Mouse (Mus musculus): ENCODE results near the gene Abhd18.
"Not testable (repeated sequence)": the region's sequence is repeated elsewhere in the genome, so short reads cannot be mapped to it uniquely, and the experiment has no call there.

Abhd18 gene

DNA sequence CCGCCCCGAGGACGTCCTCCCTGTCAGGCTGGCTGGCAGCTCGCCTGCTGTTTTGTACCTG is at the start of gene Abhd18:
Gene Abhd18 (plus strand): TSS at position 14 of the 61 bp plus-strand sequence.
- not testable (repeated sequence) for DNase-seq (ENCODE audit: low read depth, low spot score)

DNA sequence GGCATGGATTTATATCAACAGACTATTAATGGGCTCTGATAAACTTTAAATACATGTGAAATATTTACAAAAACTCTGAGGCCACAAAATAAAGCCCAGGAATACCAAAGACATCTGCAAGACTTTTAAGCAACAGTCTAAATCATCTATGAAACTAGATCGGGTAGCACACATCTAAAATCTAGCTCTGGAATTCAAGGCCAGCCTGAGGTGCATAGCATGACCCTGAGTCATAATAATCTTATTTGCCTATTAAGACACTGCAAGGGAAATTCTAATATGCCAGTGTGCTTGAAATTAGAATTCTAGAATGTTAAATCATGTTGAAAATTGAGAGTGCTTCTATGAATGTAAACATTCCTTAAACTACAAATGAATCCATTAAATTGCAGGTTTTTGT is 48.7 kb upstream of the Abhd18 start:
- no peak for DNase-seq (ENCODE audit: low read depth, low spot score)

DNA sequence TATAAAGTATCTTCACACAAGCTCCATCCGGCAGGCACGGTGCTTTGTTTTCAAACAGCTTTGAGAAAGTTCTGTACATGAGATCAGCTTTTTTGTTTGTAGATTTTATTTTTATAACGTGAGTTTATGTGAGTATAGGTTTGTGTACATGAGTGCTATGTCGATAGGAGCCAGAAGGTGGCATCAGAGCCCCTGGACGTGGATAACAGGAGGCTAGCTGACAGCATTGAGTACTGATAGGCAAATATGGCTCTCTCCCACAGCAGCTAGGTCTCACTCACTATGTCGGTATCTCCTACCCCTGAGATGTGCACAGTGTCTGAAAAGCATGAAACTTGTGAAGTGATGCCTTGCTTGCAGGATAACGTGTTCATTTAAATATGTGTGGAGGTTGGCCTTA is 48.3 kb upstream of the Abhd18 start:
- peak; percentile 79 for DNase-seq (ENCODE audit: low read depth, low spot score)

DNA sequence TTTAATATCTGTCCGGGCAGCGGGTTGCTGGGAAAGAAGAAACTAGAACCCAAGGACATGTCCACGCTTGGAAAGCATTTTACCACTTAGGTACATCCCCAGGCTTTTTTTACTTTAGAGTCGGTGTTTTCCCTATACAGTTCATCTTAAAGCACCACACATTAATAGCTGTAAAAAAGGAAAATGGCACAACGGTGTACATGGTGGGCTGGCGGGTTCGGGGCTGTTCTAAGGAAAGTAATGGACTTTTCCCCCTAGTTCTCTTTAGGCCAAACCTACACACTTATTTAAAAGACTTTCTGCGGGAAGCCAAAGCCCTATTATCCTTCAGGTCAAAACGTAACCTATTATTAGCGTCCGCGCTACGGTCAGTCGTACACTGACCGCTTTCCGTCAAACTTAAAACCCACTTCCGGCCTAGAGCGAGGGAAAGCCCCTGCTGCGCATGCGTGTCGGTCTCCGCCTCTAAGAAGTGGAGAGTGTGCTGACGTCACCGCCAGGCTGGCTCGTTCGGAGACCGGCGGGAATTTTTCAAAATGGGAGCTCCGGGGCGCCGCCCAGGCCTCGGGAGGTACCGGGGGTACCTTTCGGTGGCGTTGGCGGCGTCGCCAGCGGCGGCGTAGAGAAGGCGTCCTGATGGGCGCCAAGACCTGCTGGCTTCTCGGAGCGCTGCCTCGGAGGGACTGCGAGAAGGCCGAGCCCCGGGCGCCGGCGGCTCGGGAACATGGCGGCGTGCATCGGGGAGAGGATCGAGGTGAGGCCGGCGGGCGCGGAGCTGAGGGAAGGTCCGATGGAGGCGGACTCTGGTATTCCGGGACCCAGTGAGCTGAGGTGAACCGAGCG is 47.0 kb upstream of the Abhd18 start, which contains the start of gene Plk4:
Gene Plk4 (plus strand): TSS at position 490 of the 843 bp plus-strand sequence.
- DNase-seq (ENCODE audit: low read depth, low spot score): peak; percentile 94

DNA sequence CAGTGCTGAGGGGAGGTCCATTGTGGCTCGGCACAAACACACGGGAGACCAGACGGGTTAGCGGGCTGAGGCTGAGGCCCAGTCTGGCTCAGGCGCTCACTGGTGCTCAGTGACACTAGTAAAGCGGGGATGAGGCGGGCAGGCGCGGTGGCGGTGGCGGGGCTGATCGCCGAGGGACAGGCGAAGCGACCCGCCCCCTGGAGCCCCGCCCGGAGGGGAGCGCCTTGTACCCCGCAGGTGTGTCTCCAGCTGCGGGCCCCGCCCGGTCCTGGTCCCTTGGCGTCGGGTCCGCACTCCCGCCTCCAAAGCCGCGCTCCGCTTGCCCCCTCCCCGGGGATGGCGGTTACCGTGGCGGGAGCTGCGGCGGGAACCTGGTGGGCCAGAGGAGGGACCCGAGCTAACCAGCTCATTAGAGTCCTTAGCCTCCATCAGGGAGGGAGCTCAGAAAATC is 46.4 kb upstream of the Abhd18 start:
- DNase-seq (ENCODE audit: low read depth, low spot score): peak; percentile 74

DNA sequence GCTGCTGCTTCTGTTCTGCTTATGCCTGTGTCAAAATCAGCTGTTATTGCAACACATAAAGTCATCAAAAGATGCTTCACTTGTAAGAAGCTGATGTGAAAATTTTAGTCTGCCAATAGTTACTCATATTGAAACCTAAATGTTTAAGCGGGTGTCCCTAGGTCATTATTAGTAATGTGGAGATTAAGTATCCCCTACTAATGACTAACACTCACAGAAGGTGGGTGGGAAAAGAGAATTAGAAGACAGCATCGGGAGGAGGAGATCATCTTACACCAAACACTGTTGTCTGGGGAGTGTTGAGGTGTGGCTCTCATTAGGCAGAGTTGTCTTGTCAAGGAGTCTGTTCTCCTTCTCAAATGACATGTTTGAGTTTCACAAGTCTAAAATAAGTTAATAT is 39.9 kb upstream of the Abhd18 start:
- no peak for DNase-seq (ENCODE audit: low read depth, low spot score)

DNA sequence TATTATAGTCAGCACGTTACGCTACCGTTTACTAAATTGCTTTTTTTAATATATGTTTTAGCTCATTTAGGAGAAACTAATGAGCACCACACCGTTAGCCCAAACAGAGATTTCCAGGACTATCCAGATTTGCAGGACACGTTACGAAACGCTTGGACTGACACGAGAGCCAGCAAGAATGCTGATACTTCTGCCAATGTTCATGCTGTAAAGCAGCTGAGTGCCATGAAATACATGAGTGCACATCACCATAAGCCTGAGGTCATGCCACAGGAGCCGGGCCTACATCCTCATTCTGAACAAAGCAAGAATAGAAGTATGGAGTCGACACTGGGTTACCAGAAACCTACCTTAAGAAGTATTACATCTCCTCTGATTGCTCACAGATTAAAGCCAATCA is 38.1 kb upstream of the Abhd18 start:
- DNase-seq (ENCODE audit: low read depth, low spot score): no peak

DNA sequence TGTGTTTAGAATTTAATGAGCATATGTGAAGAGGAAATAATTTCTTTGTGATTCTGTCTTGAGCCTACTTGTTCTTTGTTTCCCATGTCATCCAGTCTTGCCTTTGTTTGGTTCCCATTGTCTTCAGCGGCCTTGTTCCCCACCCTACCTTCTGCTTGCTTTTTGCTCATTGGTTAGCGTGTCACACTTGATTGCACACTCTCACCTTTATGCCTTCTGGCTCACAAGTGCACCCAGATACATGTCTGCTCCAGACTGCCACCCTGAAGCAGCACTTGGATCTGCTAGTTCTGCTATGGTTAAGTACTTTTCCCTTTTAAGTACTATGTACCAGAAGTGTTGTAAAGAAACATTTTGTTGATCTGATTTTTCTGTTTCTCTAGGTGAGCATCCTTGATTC is 36.9 kb upstream of the Abhd18 start:
- peak; percentile 30 for DNase-seq (ENCODE audit: low read depth, low spot score)

DNA sequence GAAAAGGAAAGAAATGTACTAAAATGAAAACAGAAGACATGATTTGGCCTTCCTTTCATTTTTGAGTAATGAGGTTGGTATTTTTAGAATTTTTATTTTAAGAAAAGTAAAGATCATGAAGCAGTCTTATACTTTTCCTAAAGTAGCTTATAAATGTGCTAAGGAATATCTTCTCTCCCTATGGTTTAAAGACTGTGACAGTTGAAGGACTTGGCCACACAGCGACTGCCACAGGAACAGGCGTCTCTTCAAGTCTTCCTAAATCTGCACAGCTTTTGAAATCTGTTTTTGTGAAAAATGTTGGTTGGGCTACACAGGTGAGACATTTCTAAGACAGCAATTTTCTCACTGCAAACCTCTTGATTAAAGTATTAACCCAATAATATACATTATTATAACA is 33.5 kb upstream of the Abhd18 start:
- DNase-seq (ENCODE audit: low read depth, low spot score): no peak

DNA sequence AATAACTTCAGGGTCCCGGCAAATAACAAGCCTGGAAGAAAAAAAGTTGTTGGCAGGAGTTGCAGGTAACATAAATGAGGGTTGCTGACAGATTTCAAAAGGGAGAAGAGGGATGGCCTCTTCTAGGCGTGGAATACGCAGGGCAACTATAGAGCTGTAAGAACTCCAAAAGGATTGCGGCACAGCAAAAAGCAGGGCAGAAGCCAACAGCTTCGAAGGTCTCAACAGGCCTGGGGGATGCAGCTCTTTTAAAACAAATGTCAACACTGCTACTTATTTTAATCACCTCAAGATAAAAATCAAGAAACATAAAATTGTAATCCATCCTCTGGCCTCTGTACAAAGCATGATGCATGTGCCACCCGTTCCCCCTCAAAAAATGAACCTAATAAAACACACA is 1.2 kb upstream of the Abhd18 start:
- DNase-seq (ENCODE audit: low read depth, low spot score): not testable (repeated sequence)

DNA sequence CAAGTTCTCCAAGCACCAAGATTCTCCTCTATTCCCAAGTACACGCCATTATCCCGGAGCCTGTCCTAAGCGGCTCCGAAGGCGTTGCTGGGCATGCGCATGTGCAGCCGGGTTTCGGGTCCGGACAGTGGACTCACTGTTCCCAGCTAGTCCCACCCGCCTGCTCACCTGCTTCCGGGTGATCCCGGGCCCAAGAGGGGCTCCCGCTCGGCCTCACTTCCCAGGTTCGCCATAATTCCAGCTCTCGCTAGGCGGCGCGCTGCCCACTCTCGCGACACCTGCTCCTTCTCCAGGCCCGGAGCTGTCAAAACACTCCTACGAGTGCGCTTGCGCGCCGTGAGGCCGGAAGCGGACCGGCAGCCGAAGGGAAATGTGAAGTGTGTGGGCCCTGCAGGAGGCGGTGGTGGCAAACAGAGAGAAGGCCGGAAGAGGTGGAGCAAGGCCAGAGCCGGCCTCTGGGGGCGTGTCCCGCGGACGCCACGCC is 255 bp upstream of the Abhd18 start, which contains the start of gene Mfsd8:
Gene Mfsd8 (minus strand): TSS at position 414 of the 484 bp plus-strand sequence.
- peak; percentile 99 for DNase-seq (ENCODE audit: low read depth, low spot score)

DNA sequence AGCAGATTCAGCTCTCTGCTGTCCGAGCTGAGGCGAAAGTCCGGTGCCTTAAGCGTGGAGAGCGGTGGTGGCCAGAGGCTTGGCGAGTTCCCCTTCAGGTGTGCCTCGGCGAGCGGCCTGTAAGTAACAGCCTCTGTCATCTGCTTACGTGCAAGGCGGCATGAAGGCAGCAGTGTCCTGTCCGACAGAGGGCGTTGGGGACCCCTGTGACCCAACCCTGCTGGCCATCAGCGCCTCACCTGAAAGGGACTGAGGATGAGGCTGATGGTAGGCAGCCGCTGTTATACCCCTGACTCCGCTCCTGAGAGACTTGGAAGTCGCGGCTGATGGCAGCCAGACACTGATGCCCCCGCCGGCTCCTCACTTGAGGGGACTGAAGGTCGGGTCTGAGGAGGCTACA is 248 bp downstream of the Abhd18 start:
- peak; percentile 34 for DNase-seq (ENCODE audit: low read depth, low spot score)

DNA sequence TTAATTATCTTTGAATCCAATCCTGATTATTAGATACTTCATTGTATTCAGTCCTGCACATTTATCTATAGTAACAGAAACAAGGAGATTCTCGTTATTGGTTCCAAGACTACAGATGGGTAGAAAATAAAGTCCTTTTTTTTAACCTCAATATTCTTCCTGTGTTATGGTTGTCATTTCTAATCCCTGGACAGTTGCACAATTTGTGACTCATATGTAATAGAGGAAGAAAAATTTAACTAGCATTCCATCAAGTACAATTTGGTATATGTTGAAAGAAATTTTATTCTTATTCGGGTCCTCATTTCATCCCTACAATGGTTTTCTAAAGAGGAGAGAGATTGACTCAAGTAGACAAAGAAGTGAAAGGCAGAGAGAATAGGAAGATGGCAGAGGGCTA is 1.2 kb downstream of the Abhd18 start:
- not testable (repeated sequence) for DNase-seq (ENCODE audit: low read depth, low spot score)

DNA sequence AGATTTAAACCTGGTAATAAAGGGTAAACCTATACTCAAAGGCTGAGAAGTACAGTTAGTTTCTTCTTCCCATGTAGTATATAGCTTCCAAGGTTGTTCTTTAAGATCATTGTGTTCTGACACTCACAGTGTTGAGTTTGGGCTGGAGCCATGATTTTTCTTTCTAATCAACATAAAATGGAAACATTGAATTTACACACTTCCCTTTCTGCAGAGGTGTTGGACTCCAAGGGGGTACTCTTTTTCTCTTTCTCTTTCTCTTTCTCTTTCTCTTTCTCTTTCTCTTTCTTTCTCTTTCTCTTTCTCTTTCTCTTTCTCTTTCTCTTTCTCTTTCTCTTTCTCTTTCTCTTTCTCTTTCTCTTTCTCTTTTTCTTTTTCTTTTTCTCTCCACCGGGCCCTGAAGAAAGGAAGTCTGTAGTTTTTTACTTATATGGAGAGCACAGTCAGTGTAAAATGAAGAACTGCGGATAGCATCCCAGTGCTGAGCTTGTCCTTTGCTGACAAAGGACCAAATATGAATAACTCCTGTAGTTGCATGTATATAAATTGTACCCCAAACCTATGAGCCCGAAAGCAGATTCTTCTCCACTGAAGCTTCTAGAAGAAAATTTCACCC is 6.5 kb downstream of the Abhd18 start:
- not testable (repeated sequence) for DNase-seq (ENCODE audit: low read depth, low spot score)

DNA sequence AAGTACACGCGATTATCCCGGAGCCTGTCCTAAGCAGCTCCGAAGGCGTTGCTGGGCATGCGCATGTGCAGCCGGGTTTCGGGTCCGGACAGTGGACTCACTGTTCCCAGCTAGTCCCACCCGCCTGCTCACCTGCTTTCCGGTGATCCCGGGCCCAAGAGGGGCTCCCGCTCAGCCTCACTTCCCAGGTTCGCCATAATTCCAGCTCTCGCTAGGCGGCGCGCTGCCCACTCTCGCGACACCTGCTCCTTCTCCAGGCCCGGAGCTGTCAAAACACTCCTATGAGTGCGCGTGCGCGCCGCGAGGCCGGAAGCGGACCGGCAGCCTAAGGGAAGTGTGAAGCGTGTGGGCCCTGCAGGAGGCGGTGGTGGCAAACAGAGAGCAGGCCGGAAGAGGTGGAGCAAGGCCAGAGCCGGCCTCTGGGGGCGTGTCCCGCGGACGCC is 47.1 kb downstream of the Abhd18 start:
- DNase-seq (ENCODE audit: low read depth, low spot score): peak; percentile 99

DNA sequence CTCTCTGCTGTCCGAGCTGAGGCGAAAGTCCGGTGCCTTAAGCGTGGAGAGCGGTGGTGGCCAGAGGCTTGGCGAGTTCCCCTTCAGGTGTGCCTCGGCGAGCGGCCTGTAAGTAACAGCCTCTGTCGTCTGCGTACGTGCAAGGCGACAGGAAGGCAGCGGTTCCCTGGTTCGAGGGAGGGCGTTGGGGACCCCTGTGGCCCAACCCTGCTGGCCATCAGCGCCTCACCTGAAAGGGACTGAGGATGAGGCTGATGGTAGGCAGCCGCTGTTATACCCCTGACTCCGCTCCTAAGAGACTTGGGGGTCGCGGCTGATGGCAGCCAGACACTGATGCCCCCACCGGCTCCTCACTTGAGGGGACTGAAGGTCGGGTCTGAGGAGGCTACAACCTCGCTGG is 47.6 kb downstream of the Abhd18 start:
- DNase-seq (ENCODE audit: low read depth, low spot score): peak; percentile 17

DNA sequence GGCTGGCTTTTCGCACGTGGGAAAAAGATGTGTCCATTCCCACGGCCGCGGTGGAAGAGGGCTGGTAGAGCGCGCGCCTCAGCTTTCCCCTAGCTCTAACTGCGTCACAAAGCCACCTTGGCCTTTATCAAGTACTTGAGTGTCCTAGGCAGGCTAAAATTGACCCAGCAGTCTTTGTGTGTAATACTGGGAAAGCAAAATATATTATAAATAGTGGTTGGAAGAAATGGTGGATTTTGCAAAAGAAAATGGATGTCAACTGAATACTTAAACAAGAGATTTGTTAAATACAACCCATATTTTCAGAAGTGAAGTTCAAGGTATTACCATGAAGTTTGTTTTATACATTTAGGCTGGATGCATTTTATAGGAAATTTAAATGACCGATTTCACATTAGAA is 55.7 kb downstream of the Abhd18 start, which contains the start of gene 1700034I23Rik:
Gene 1700034I23Rik (minus strand): TSS at position 101 of the 400 bp plus-strand sequence.
- DNase-seq (ENCODE audit: low read depth, low spot score): not testable (repeated sequence)

DNA sequence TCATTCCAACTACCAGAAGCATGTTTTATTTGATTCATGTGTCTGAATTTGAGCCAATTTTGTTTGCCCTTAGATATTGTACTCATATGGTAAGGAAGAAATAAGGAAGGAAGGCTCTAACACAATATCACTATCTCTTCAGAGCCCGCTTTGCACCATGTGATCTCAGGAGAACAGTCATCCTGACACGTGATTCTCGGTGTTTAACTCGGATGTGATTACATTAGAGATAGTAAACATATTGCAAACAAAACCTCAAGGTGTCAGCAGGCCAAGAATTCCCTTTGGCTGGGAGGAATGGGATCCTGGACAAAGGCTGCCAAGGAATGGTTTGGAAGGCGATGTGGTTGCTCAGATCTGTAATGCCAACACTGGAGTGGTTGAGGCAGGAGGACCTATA is 91.4 kb downstream of the Abhd18 start:
- no peak for DNase-seq (ENCODE audit: low read depth, low spot score)

DNA sequence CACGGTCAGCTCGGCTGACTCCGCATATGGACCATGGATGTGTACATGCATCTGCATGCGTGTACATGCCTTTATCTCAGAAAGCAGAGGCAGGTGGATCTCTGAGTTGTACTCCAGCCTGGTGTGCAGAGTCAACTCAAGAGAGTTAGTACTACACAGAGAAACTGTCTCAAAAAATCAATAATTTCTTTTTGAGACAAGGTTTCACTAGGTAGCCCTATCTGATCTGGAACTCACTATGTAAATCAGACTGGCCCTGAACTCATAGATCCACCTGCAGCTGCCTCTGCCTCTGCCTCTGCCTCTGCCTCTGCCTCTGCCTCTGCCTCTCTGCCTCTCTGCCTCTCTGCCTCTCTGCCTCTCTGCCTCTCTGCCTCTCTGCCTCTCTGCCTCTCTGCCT is 91.8 kb downstream of the Abhd18 start:
- DNase-seq (ENCODE audit: low read depth, low spot score): no peak

DNA sequence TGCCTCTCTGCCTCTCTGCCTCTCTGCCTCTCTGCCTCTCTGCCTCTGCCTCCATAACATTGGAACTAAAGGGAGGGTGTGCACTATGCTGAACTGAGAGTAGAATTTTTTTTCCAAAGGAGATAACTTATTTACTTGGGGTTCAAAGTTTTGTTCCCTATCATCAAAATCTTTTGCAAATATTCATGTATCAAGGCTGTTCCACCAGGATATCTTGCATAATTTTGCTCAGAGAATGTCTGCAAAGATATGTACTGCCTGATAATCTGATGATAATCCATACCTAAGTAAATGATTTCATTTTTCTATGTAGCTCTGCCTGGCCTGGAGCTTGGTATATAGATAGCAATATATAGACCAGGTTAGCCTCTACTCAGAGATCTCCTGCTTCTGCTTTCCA is 92.2 kb downstream of the Abhd18 start:
- DNase-seq (ENCODE audit: low read depth, low spot score): no peak

DNA sequence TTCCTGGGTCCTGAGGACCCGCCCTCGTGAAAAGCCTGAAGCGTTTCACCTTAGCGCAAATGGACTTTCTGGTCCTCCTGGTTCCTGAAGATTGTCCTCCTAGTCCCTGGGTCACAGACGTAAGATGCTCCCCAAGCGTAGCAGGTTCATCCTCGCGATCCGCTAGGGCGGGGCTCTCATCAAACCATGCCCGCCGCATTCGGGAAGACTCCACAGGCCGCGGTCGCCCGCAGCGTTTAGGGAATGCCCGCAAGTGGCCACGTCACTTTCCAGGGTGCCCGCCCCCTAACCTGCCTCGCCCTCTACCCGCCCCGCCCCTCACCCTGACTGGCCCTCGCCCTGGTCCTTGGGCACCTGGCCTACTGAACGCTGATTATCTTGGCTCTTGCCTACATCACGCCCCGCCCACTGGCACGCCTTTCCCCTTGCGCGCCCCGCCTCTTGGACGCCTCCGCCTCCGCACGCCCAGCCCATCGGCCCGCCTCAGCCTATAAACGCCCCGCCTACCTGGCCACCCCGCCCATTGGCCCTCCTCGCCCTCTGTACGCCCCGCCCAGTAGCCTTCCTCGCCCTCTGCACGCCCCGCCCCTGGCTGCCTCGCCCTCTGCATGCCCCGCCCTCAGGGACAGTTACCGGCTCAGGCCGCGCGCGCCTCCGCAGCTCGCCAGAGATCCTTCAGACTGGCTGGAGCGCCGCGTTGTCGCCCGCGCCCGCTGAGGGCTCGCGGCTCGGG is 102.6 kb downstream of the Abhd18 start, which contains the start of gene Larp1b:
Gene Larp1b (plus strand): TSS at position 659 of the 733 bp plus-strand sequence.
- DNase-seq (ENCODE audit: low read depth, low spot score): peak; percentile 95

DNA sequence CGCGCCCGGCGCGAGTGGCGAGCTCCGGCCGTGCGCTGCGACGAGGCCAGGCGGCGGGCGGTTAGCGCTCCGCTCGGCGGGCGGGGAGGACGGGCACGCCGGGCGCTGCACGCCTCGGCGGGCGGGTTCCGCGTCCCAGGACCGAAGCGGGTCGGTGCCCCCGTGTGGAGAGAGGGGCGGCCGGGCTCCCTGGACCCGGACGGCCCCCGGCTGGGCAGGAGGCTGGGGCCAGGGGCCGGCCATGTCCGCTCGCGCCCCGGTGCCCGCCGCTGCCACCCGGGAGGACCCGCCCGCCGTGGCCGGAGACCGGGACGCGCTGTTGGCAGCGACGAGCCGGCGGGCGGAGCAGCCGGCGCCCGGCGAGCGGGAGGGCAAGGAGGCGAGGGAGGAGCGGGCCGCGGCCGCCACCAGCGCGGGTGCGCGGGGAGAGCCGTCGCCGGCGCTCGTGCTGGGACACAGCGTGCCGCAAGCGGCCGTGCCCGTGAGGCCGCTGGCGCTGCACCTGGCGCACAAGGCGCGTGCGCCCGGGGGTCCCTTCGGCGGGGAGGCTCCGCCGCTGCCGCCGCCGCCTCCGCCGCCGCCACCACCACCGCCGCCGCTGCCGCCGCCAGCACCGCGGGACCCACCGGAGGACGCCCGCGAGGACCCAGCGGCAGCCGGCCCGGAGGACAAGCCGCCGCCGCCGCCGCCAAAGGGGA is 103.3 kb downstream of the Abhd18 start:
- DNase-seq (ENCODE audit: low read depth, low spot score): no peak

Data from R1 (cell line).